Mouse (Mus musculus): Measurements from ENCODE around the gene Camkk2. TPM values are rescaled to one million over a fixed set of nuclear protein-coding genes. Genes with fewer than 3 reads are reported as not detected.

The Camkk2 gene
- polyA plus RNA-seq, 1 experiment from 2014 or later, result 29.2 TPM

DNA sequence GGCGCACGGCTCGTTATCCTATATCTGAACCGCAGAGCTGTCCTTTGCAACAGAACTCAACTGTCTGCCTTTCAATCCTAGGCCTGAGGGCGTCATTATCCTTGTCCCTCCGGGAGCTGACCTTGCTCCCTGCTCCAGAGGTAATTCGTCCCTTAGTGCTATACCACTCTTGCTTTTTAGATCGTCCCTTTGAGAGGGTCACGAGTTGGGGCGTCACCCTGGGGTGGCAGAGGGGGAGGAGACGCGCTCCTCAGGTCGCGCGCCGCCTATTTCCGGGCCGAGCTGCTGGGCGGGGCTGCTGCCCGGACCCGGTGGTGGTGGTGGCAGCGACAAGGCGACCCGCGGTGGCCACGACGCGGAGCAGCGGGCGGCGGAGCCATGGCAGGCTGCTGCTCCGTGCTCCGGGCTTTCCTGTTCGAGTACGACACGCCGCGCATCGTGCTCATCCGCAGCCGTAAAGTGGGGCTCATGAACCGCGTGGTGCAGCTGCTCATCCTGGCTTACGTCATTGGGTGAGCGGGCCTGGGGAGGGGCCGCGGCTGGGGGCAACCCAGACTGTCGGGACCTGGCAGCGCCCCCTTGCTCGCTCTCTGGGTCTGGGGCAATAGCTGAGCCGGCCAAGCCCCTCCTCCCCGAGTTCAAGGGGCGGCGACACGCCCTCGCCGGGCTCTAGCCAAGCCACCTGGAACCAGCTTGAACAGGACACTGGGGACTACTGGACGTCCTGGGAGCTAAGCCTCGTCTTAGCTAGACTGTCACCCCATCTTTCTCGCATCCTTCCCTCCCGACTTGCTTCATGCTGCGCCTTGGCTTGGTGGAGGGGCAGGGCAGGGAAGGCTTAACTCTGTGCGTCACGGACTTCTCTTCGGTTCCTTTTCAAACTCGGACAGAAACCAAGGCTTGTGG is 71.7 kb downstream of the Camkk2 start, which contains the start of gene P2rx4:
Gene P2rx4 (plus strand): TSS at position 269 of the 906 bp plus-strand sequence.
- Histone ChIP-seq H3K4me3 (ENCODE audit: low read depth, low read length) (peak within 1 kb of the TSS; percentile 67), H3K9me3 (ENCODE audit: low read length) (no peaks in the 10 kb centered on the region), H3K4me1 (ENCODE audit: insufficient read depth, low read depth, low read length) (peaks cover 6% of the 10 kb centered on the region; the same call in 1 of the 2 replicates), H3K4me2 (replicated peaks; ENCODE audit: low read depth, low read length) (peak within 1 kb of the TSS; percentile 85), H3K27ac (ENCODE audit: low read length) (peak within 1 kb of the TSS; percentile 78), H3K9ac (replicated peaks; ENCODE audit: low read depth) (peak within 1 kb of the TSS; percentile 56), H3K36me3 (ENCODE audit: insufficient read depth, low read length) (no peaks in the 10 kb centered on the region), H3K27me3 (replicated peaks; ENCODE audit: insufficient read depth, low read length) (no peaks in the 10 kb centered on the region)
- TF ChIP-seq CTCF (IDR thresholded peaks at IDR 0.05), result peak; percentile 34; the same call in 1 of the 2 replicates
- no peak for TF ChIP-seq EP300 (IDR thresholded peaks at IDR 0.05)
- DNase-seq (ENCODE audit: low spot score), result peak; percentile 87
- peak; percentile 93 for ATAC-seq
- under 1% methylated on average over 63 of the region's 66 CpGs for WGBS

DNA sequence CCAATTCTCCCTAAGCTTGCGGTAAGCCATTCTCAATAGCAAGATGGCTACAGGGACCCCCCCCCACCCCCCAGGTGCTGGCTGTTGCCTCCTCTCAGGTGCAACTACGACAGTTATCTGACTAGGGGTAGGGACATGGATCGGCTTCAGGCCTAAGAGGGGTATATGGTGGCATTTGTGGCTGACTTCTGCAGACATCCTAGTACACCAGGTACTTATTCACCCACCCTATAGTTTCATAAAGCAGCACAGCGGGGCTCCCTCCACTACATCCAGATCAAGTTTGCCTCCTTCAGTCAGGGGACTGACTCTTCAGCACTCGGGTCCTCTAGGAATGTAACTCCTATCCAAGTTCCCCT is 72.3 kb downstream of the Camkk2 start:
- TF ChIP-seq CTCF (IDR thresholded peaks at IDR 0.05), result no peak
- TF ChIP-seq EP300 (IDR thresholded peaks at IDR 0.05), result no peak
- Histone ChIP-seq H3K9ac (replicated peaks; ENCODE audit: low read depth) (peak overlapping the region; percentile 56), H3K4me1 (ENCODE audit: insufficient read depth, low read depth, low read length) (peaks cover 6% of the 10 kb centered on the region; the same call in 1 of the 2 replicates), H3K36me3 (ENCODE audit: insufficient read depth, low read length) (no peaks in the 10 kb centered on the region), H3K4me2 (replicated peaks; ENCODE audit: low read depth, low read length) (peak overlapping the region; percentile 85), H3K27ac (ENCODE audit: low read length) (peak overlapping the region; percentile 78), H3K9me3 (ENCODE audit: low read length) (no peaks in the 10 kb centered on the region), H3K27me3 (replicated peaks; ENCODE audit: insufficient read depth, low read length) (no peaks in the 10 kb centered on the region), H3K4me3 (ENCODE audit: low read depth, low read length) (peak overlapping the region; percentile 67)
- DNase-seq (ENCODE audit: low spot score) (no peak), ATAC-seq (no peak)
- 43% methylated on average over 5 of the region's 5 CpGs for WGBS

DNA sequence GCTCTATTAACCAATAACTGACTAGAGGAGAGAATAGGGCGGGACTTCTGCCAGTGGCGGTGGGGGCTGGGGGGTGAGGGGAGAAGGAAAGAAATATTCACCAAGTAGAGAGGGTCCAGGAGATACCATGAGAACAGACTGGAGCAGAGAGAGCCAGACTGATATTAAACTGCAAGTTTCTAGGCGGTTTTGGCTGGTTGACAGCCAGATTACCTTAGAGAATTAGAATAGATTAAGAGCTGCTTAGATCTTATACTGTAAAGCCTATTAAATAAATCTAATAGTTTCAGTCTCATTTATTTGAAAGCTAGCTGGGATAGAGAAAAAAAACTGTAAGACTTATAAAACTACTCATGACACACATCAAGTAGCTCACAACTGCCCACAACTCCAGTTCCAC is 74.0 kb downstream of the Camkk2 start:
- Histone ChIP-seq H3K27me3 (replicated peaks; ENCODE audit: insufficient read depth, low read length) (no peaks in the 10 kb centered on the region), H3K4me2 (replicated peaks; ENCODE audit: low read depth, low read length) (no peak overlapping the region), H3K36me3 (ENCODE audit: insufficient read depth, low read length) (no peaks in the 10 kb centered on the region), H3K4me1 (ENCODE audit: insufficient read depth, low read depth, low read length) (peaks cover 11% of the 10 kb centered on the region; the same call in 1 of the 2 replicates), H3K9ac (replicated peaks; ENCODE audit: low read depth) (no peak overlapping the region), H3K4me3 (ENCODE audit: low read depth, low read length) (no peak overlapping the region), H3K9me3 (ENCODE audit: low read length) (no peaks in the 10 kb centered on the region), H3K27ac (ENCODE audit: low read length) (no peak overlapping the region)
- TF ChIP-seq CTCF (IDR thresholded peaks at IDR 0.05) (no peak), EP300 (IDR thresholded peaks at IDR 0.05) (no peak)
- WGBS, result 86% methylated on average over 3 of the region's 3 CpGs
- no peak for DNase-seq (ENCODE audit: low spot score)
- no peak for ATAC-seq

DNA sequence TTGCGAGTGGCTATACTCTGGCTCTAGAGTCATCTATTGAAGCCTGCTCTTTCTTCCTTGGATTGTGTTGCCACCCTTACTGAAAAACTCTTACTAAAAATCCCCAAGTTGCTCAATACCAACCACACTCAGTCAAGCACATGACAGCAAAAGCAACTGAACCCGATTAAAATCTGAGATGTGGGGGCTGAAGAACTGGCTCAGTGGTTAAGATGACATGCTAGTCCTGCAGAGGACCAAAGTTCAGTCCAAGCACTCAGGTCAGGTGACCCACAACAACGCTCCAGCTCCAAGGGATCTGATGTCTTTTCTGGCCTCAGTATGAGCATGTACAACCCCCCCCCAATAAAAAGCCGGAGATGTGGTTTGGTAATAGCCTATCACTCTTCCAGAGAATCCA is 74.6 kb downstream of the Camkk2 start:
- Histone ChIP-seq H3K4me2 (replicated peaks; ENCODE audit: low read depth, low read length) (no peak overlapping the region), H3K36me3 (ENCODE audit: insufficient read depth, low read length) (no peaks in the 10 kb centered on the region), H3K4me3 (ENCODE audit: low read depth, low read length) (no peak overlapping the region), H3K9me3 (ENCODE audit: low read length) (no peaks in the 10 kb centered on the region), H3K27ac (ENCODE audit: low read length) (no peak overlapping the region), H3K9ac (replicated peaks; ENCODE audit: low read depth) (no peak overlapping the region), H3K4me1 (ENCODE audit: insufficient read depth, low read depth, low read length) (peaks cover 11% of the 10 kb centered on the region; the same call in 1 of the 2 replicates), H3K27me3 (replicated peaks; ENCODE audit: insufficient read depth, low read length) (no peaks in the 10 kb centered on the region)
- DNase-seq (ENCODE audit: low spot score) (no peak), ATAC-seq (no peak)
- 75% methylated on average over 4 of the region's 4 CpGs for WGBS
- no peak for TF ChIP-seq EP300 (IDR thresholded peaks at IDR 0.05)
- no peak for TF ChIP-seq CTCF (IDR thresholded peaks at IDR 0.05)

DNA sequence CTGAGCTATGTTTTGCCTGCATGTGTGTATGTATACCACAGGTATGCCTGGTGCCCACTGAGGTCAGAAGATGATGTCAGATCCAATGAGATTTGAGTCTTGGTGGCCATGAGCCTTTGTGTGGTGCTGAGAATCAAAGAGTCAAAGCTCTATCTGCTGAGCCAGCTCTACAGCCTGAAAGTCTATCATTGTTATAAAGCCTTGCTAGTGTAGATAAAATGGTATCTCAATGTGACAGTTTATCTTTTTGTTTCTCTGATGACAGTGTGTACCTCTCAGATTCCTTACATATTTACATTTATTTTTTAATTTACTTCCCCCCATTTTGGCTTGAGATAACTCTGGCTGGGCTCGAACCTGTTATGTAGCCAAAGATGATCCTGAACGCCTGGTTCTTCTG is 75.6 kb downstream of the Camkk2 start:
- Histone ChIP-seq H3K27me3 (replicated peaks; ENCODE audit: insufficient read depth, low read length) (no peaks in the 10 kb centered on the region), H3K36me3 (ENCODE audit: insufficient read depth, low read length) (no peaks in the 10 kb centered on the region), H3K9ac (replicated peaks; ENCODE audit: low read depth) (no peak overlapping the region), H3K4me3 (ENCODE audit: low read depth, low read length) (no peak overlapping the region), H3K27ac (ENCODE audit: low read length) (no peak overlapping the region), H3K4me2 (replicated peaks; ENCODE audit: low read depth, low read length) (no peak overlapping the region), H3K4me1 (ENCODE audit: insufficient read depth, low read depth, low read length) (peaks cover 11% of the 10 kb centered on the region; the same call in 1 of the 2 replicates), H3K9me3 (ENCODE audit: low read length) (no peaks in the 10 kb centered on the region)
- no peak for TF ChIP-seq EP300 (IDR thresholded peaks at IDR 0.05)
- no peak for TF ChIP-seq CTCF (IDR thresholded peaks at IDR 0.05)
- ATAC-seq (no peak), DNase-seq (ENCODE audit: low spot score) (no peak)
- WGBS, result 68% methylated on average over 2 of the region's 2 CpGs

DNA sequence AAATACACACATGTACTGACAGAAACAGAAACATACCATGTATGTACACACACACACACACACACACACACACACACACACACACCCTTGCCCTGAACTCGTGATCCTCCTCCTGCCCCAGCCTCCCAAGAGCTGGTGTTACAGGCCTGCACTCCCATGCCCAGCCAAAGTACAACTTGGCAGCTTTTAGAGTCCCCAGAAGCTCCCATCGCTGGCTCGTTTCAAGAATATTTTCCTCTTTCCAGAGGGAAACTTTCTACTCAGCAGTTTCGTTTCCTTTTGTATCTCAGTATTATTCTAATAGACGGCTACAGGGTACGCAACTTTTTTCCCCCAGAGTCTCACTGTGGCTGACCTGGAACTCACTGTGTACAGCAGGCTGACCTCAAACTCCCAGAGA is 77.1 kb downstream of the Camkk2 start:
- Histone ChIP-seq H3K4me1 (ENCODE audit: insufficient read depth, low read depth, low read length) (peaks cover 8% of the 10 kb centered on the region; the same call in 1 of the 2 replicates), H3K27ac (ENCODE audit: low read length) (no peak overlapping the region), H3K4me2 (replicated peaks; ENCODE audit: low read depth, low read length) (no peak overlapping the region), H3K9ac (replicated peaks; ENCODE audit: low read depth) (no peak overlapping the region), H3K36me3 (ENCODE audit: insufficient read depth, low read length) (no peaks in the 10 kb centered on the region), H3K9me3 (ENCODE audit: low read length) (no peaks in the 10 kb centered on the region), H3K27me3 (replicated peaks; ENCODE audit: insufficient read depth, low read length) (no peaks in the 10 kb centered on the region), H3K4me3 (ENCODE audit: low read depth, low read length) (no peak overlapping the region)
- ATAC-seq (no peak), DNase-seq (ENCODE audit: low spot score) (no peak)
- WGBS, result 64% methylated on average over 6 of the region's 6 CpGs
- TF ChIP-seq EP300 (IDR thresholded peaks at IDR 0.05), result no peak
- TF ChIP-seq CTCF (IDR thresholded peaks at IDR 0.05), result no peak
